Mouse (Mus musculus): ENCODE measurements at regions not wholly inside any gene's neighbourhood (a gene's known extent, or its start where the extent isn't known, plus 50 kb on each side); places are given as distances from the start of the nearest gene placed in this dataset.

DNA sequence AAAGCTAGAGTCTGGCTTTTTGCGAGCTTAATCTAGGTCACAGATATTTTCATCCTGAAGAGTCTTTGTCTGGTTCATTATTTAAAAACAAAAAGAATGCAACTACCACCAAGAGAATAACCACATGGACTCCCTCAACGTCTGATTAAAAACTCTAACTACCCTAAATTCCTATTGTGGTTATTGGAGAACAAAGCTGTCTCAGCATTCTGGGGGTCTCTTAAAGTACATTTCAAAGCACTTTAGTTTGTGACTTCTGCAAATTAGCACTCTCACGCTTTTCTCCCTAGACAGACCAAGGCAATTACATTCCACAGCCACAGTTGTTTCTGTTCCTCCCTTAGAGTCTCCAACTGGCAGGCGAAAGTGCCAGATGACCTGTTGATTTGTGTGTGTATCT, 2487.6 kb upstream of the 5930422O12Rik start:
- 39% methylated on average over 4 of the region's 4 CpGs for WGBS
- TF ChIP-seq CTCF (IDR thresholded peaks at IDR 0.05; ENCODE audit: low read depth): no peak
- H3K4me2 ChIP-seq (replicated peaks; ENCODE audit: low read depth): no peak overlapping the region
- H3K27ac ChIP-seq (ENCODE audit: low read depth, low read length): no peak overlapping the region
- H3K4me3 ChIP-seq (ENCODE audit: low read depth, low read length): no peak overlapping the region
- H3K9me3 ChIP-seq (ENCODE audit: control insufficient read depth): no peaks in the 10 kb centered on the region
- H3K9ac ChIP-seq (ENCODE audit: low read depth, low read length): no peak overlapping the region
- no peak for ATAC-seq
- no peaks in the 10 kb centered on the region for H3K4me1 ChIP-seq (replicated peaks; ENCODE audit: control insufficient read depth, insufficient read depth, low read length)
- H3K27me3 ChIP-seq (replicated peaks; ENCODE audit: control insufficient read depth, insufficient read depth, low read length): no peaks in the 10 kb centered on the region
- no peaks in the 10 kb centered on the region for H3K36me3 ChIP-seq (ENCODE audit: control insufficient read depth, insufficient read depth)

DNA sequence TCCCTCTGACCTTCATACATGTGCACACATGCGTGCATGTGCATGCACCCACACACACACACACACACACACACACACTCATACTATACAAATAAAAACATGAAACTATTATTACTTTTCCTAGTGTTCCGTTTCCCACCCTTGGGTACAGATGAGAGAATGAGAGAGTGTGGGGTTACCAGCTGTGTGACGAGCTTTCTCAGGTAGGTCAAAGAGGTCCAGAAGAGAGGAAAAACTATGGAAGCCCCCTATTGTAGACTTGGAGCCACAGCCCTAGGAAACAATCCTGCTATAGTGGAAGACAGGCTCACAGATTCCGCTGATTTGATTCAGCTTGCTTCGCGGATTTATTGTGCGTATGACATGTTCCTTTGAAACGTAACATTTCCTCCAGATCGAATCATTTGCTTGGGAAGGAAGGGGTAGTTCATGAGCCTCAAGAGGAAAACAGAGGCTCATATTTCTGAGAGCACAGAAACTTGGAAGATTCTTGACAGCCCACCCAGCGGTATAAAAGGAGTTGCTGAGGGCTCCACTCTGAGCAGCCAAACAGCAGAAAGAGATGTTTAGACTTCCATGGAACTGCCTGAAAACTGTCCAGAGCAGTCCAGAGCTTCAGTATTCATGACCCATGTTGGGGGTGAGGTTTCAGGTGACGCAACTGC, 2486.9 kb upstream of the 5930422O12Rik start:
- no peak for TF ChIP-seq CTCF (IDR thresholded peaks at IDR 0.05; ENCODE audit: low read depth)
- H3K9ac ChIP-seq (ENCODE audit: low read depth, low read length): no peak overlapping the region
- no peak overlapping the region for H3K4me3 ChIP-seq (ENCODE audit: low read depth, low read length)
- ATAC-seq: no peak
- H3K9me3 ChIP-seq (ENCODE audit: control insufficient read depth): no peaks in the 10 kb centered on the region
- H3K36me3 ChIP-seq (ENCODE audit: control insufficient read depth, insufficient read depth): no peaks in the 10 kb centered on the region
- no peak overlapping the region for H3K27ac ChIP-seq (ENCODE audit: low read depth, low read length)
- H3K27me3 ChIP-seq (replicated peaks; ENCODE audit: control insufficient read depth, insufficient read depth, low read length): no peaks in the 10 kb centered on the region
- WGBS: 77% methylated on average over 11 of the region's 11 CpGs
- H3K4me2 ChIP-seq (replicated peaks; ENCODE audit: low read depth): no peak overlapping the region
- H3K4me1 ChIP-seq (replicated peaks; ENCODE audit: control insufficient read depth, insufficient read depth, low read length): no peaks in the 10 kb centered on the region

DNA sequence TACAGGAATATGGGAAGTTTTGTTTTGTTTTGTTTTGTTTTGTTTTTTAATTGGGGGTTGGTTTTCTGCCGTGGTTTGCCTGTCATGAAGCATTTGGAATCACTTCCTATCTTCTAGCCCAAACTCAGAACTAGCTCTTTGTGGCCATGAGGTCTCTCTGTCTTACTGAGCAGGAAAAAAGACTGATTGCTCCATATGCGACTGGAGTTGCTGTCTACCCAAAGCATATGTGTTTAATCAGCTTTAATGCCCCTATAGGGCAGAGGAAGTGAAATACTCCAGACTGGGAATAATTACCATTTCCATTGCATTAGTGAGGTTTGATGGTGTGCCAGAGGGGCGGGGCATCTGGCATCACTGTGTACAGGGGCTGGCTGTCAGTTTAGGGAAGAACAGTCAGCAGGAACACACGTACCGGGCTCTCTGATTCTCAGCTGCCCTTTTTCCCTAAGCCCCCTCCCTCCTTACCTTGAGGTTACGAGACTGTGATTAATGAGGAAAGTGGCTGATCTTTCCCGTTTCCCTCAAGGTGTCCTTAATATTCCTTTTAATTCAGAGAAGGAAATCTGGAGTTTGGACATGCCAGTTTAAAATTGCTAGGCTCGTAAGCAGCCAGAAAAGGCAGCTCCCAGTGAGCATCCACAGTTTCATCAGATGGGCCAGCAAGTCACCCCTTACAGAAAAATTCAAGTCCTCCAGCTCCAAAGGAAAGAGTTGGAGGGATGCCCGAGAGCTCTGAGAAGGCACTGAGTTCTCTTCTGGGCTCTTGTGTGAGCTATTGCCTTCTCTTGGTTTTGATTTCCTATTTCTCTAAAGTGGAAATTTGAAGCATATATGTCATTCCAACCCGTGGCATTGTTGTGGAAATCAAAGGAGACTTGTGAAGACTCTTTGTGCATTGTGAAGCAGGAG, 2482.1 kb upstream of the 5930422O12Rik start:
- Histone ChIP-seq H3K4me2 (replicated peaks; ENCODE audit: low read depth) (no peak overlapping the region), H3K36me3 (ENCODE audit: control insufficient read depth, insufficient read depth) (no peaks in the 10 kb centered on the region), H3K27me3 (replicated peaks; ENCODE audit: control insufficient read depth, insufficient read depth, low read length) (no peaks in the 10 kb centered on the region), H3K27ac (ENCODE audit: low read depth, low read length) (no peak overlapping the region), H3K9me3 (ENCODE audit: control insufficient read depth) (no peaks in the 10 kb centered on the region), H3K4me3 (ENCODE audit: low read depth, low read length) (no peak overlapping the region), H3K9ac (ENCODE audit: low read depth, low read length) (no peak overlapping the region), H3K4me1 (replicated peaks; ENCODE audit: control insufficient read depth, insufficient read depth, low read length) (no peaks in the 10 kb centered on the region)
- 74% methylated on average over 10 of the region's 10 CpGs for WGBS
- no peak for ATAC-seq
- no peak for TF ChIP-seq CTCF (IDR thresholded peaks at IDR 0.05; ENCODE audit: low read depth)

DNA sequence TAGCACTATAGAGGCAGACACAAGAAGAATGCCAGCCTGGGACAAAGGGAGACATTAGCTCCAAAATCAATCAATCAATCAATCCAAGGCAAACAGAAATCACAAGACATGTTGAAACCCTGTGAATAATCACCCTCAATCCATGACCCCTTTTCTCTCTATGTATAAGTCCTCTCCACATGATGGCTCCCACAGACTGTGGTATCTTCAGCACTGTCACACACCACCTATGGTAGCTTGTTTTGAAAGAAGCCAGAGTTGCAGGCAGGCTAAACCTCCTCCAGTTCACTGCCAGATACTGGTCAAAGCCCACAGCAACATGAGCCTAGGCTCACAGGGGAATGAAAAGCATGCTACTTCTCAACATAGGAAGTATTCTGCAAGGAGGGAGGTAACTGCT, 2475.7 kb upstream of the 5930422O12Rik start:
- no peak for ATAC-seq
- Histone ChIP-seq H3K27me3 (replicated peaks; ENCODE audit: control insufficient read depth, insufficient read depth, low read length) (no peaks in the 10 kb centered on the region), H3K36me3 (ENCODE audit: control insufficient read depth, insufficient read depth) (no peaks in the 10 kb centered on the region), H3K4me2 (replicated peaks; ENCODE audit: low read depth) (no peak overlapping the region), H3K4me3 (ENCODE audit: low read depth, low read length) (no peak overlapping the region), H3K4me1 (replicated peaks; ENCODE audit: control insufficient read depth, insufficient read depth, low read length) (no peaks in the 10 kb centered on the region), H3K27ac (ENCODE audit: low read depth, low read length) (no peak overlapping the region), H3K9ac (ENCODE audit: low read depth, low read length) (no peak overlapping the region), H3K9me3 (ENCODE audit: control insufficient read depth) (no peaks in the 10 kb centered on the region)
- TF ChIP-seq CTCF (IDR thresholded peaks at IDR 0.05; ENCODE audit: low read depth): no peak

DNA sequence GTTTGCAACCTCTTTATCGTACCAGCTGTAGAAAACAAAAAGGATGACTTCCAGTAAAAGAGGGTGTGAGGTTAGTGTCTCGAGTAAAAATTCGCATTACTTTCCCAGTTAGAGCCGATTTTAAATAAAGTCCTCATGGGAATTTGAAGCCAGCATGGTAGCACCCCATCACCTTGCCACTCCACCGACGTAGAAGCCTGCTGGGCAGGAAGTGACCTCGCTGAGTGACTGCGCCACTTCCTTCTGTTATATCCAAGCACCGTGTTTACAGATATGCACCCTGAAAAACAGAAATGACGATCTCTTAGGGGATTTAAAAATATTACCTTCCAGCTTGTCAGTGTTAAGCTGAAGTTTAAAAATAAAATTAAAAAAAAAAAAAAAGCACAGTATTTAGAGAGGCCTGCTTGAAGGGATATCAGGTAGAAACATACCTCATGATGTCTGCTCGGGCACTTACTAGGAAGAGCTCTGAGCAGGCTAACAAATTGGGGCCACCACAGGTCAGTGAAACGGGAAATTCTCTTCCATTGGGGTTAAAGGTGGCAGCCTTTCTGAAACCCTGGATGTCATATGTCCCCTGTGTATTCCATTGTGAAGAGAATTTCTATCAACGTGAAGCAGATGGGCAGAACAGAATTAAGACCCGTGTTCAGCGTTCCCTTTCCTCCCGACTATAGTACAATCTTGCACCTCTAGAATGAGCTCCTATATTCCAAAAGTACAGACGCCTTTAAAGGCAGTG, 2468.9 kb upstream of the 5930422O12Rik start:
- H3K9me3 ChIP-seq (ENCODE audit: control insufficient read depth): no peaks in the 10 kb centered on the region
- WGBS: 52% methylated on average over 17 of the region's 17 CpGs
- no peaks in the 10 kb centered on the region for H3K4me1 ChIP-seq (replicated peaks; ENCODE audit: control insufficient read depth, insufficient read depth, low read length)
- no peaks in the 10 kb centered on the region for H3K27me3 ChIP-seq (replicated peaks; ENCODE audit: control insufficient read depth, insufficient read depth, low read length)
- peak overlapping the region; percentile 14; the same call in 1 of the 2 replicates for H3K4me3 ChIP-seq (ENCODE audit: low read depth, low read length)
- TF ChIP-seq CTCF (IDR thresholded peaks at IDR 0.05; ENCODE audit: low read depth): no peak
- ATAC-seq: no peak
- H3K4me2 ChIP-seq (replicated peaks; ENCODE audit: low read depth): peak overlapping the region; percentile 59
- no peak overlapping the region for H3K27ac ChIP-seq (ENCODE audit: low read depth, low read length)
- H3K9ac ChIP-seq (ENCODE audit: low read depth, low read length): no peak overlapping the region
- H3K36me3 ChIP-seq (ENCODE audit: control insufficient read depth, insufficient read depth): no peaks in the 10 kb centered on the region

DNA sequence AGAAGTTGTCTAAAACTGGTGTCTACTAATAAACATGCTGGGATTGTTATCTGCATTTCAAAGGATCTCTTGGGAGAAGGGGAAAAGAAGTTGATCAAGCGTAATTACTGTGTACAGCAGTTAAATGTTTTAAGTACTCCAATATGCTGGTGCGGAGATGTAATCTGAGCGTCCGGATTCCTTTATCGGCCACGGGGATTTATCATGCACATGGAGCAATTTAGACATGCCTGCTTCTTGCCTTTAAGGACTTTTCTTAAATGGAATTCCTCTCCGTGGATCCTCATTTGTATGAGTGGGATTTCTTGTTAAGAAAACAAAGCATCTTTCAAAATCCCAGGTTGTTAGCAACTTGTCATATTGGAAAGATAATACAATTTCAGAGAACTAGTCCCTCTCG, 2468.0 kb upstream of the 5930422O12Rik start:
- H3K9me3 ChIP-seq (ENCODE audit: control insufficient read depth): no peaks in the 10 kb centered on the region
- no peaks in the 10 kb centered on the region for H3K36me3 ChIP-seq (ENCODE audit: control insufficient read depth, insufficient read depth)
- 81% methylated on average over 8 of the region's 8 CpGs for WGBS
- no peak overlapping the region for H3K9ac ChIP-seq (ENCODE audit: low read depth, low read length)
- H3K4me2 ChIP-seq (replicated peaks; ENCODE audit: low read depth): no peak overlapping the region
- no peak overlapping the region for H3K27ac ChIP-seq (ENCODE audit: low read depth, low read length)
- no peak overlapping the region for H3K4me3 ChIP-seq (ENCODE audit: low read depth, low read length)
- H3K4me1 ChIP-seq (replicated peaks; ENCODE audit: control insufficient read depth, insufficient read depth, low read length): no peaks in the 10 kb centered on the region
- H3K27me3 ChIP-seq (replicated peaks; ENCODE audit: control insufficient read depth, insufficient read depth, low read length): no peaks in the 10 kb centered on the region
- no peak for ATAC-seq
- TF ChIP-seq CTCF (IDR thresholded peaks at IDR 0.05; ENCODE audit: low read depth): no peak

Data from intestine, postnatal 0 days (tissue).